Mouse (Mus musculus) testis, adult 2 months (tissue): Measurements from ENCODE around the gene Fbxo2.

Experiments
- CTCF ChIP-seq: fragments of 200-500 bp; IDR thresholded peaks from 2 replicates; pipeline ENCODE4 v1.5.1; 2012; ENCODE audit warnings: low read depth, mild to moderate bottlenecking, inconsistent platforms, low read length, moderate library complexity; ENCODE audit not compliant: control insufficient read depth, insufficient read depth, insufficient replicate concordance
- POLR2A ChIP-seq: fragments of 200-500 bp; IDR thresholded peaks from 2 replicates; pipeline ENCODE4 v1.6.1; 2012; ENCODE audit warnings: low read depth, mild to moderate bottlenecking, inconsistent platforms, low read length, moderate library complexity; ENCODE audit not compliant: control insufficient read depth

DNA sequence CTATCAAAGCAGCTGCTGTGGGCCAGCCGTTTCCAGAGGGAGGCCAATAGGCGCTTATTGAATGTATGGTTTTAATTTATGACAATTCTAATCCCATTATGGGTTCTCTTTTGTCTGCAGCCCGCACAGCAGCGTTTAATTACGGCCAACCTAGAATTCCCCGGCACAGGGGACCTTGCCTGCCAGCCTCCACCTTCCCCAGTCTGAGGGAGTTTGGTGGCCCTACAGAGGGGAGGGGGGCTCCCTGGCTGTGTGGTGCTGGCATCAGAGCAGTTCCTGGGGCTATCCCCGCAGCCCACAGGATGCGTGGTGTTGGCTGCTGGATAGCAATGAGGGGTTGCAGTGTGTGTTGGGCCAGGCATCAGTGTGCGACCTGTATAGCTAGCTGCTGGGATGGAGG, 24.1 kb downstream of the Fbxo2 start:
- no peak for TF ChIP-seq CTCF
- TF ChIP-seq POLR2A = no peak
